Mouse (Mus musculus) ES-E14 (cell line): ENCODE data around the gene Cryl1.

ENCODE experiments used
- CHD2 ChIP-seq: IDR thresholded peaks from 2 replicates; pipeline ENCODE4 v1.6.1; 2014; ENCODE audit warnings: mild to moderate bottlenecking, low read depth, low read length, inconsistent platforms
- MAFK ChIP-seq: IDR thresholded peaks from 2 replicates; pipeline ENCODE4 v1.6.1; 2014; ENCODE audit warnings: mild to moderate bottlenecking, low read depth, low read length, inconsistent platforms; ENCODE audit not compliant: insufficient read depth
- ZC3H11A ChIP-seq: IDR thresholded peaks from 2 replicates; pipeline ENCODE4 v1.6.1; 2012; ENCODE audit warnings: low read depth, mild to moderate bottlenecking, inconsistent platforms, low read length, borderline replicate concordance

- TF ChIP-seq MAFK (no peak), CHD2 (no peak), ZC3H11A (no peak)
Measured at GRCm38 (mm10) chr14:57343057-57343750, 55.1 kb downstream of the Cryl1 start.
